Mouse (Mus musculus): Measurements from ENCODE around the gene Gnptg. TPM values are rescaled to one million over a fixed set of nuclear protein-coding genes. Genes with fewer than 3 reads are reported as not detected.

Gnptg gene
- polyA plus RNA-seq, 1 experiment from 2014 or later = 110 TPM

DNA sequence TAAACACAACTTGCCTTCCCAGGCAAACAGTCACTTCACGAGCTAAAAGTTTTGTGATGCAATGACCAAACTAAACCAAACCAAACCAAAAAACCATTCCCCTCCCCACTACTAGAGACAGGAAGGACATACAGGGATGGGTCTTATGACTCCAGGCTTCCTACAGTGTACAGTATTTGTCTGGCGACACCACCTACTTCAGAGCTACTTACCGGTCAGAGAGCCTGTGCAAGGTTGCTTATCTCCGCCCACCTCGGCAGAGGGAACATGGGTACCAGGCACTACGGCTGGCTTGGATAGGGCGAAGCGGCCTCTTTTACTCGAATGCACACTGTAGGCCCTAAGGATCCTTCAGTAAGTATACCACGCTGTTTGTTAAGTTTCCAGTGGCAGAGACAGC lies 32.4 kb upstream of the Gnptg start:
- H3K9ac ChIP-seq (replicated peaks; ENCODE audit: low read depth, low read length) = peak overlapping the region; percentile 87
- H3K4me1 ChIP-seq (ENCODE audit: control insufficient read depth, insufficient read depth, low read length) = peaks cover 21% of the 10 kb centered on the region
- no peaks in the 10 kb centered on the region for H3K27me3 ChIP-seq (ENCODE audit: control insufficient read depth, insufficient read depth, low read length)
- peaks cover 15% of the 10 kb centered on the region for H3K36me3 ChIP-seq (ENCODE audit: control insufficient read depth, insufficient read depth, low read length)
- H3K4me3 ChIP-seq (ENCODE audit: low read depth, low read length) = peak overlapping the region; percentile 76
- ATAC-seq (ENCODE audit: low read depth) = no peak
- no peaks in the 10 kb centered on the region for H3K9me3 ChIP-seq (ENCODE audit: control insufficient read depth, low read length)
- WGBS = under 1% methylated on average over 10 of the region's 10 CpGs
- H3K27ac ChIP-seq (ENCODE audit: low read depth, low read length) = peak overlapping the region; percentile 99; the same call in 1 of the 2 replicates
- H3K4me2 ChIP-seq (ENCODE audit: low read depth, low read length) = peak overlapping the region; percentile 96

DNA sequence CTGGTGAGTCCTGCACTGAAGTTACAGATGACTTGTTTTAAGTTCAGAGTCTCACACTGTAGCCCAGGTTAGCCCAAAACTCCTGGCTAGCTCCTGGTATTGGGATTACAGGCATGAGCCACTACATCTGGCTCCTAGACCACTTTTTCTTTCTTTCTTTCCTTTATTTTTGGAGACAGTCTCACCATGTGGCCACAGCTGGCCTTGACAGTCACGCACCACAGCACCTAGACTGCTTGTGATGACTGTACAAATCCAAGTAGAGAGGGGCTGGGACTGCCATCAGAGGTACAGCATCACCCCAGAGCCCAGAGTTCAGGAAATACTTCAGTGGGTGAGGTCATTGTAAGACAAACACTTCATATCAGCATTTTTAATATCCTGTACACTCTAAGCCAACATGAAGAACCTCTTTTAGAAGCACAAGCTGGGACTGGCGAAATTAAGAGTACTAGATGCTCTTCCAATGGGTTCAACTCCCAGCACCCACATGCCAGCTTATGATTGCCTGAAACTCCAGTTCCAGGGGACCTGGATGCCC lies 30.9 kb upstream of the Gnptg start:
- peaks cover 21% of the 10 kb centered on the region for H3K4me1 ChIP-seq (ENCODE audit: control insufficient read depth, insufficient read depth, low read length)
- no peak overlapping the region for H3K4me3 ChIP-seq (ENCODE audit: low read depth, low read length)
- 82% methylated on average over 2 of the region's 2 CpGs for WGBS
- H3K27ac ChIP-seq (ENCODE audit: low read depth, low read length) = no peak overlapping the region
- no peaks in the 10 kb centered on the region for H3K9me3 ChIP-seq (ENCODE audit: control insufficient read depth, low read length)
- no peak for ATAC-seq (ENCODE audit: low read depth)
- H3K4me2 ChIP-seq (ENCODE audit: low read depth, low read length) = peak overlapping the region; percentile 96; the same call in 1 of the 2 replicates
- peaks cover 29% of the 10 kb centered on the region for H3K36me3 ChIP-seq (ENCODE audit: control insufficient read depth, insufficient read depth, low read length)
- no peak overlapping the region for H3K9ac ChIP-seq (replicated peaks; ENCODE audit: low read depth, low read length)
- no peaks in the 10 kb centered on the region for H3K27me3 ChIP-seq (ENCODE audit: control insufficient read depth, insufficient read depth, low read length)

- 79% methylated on average over 3 of the region's 3 CpGs for WGBS
Observed at GRCm38 (mm10) chr17:25264453-25264852, 24.5 kb upstream of the Gnptg start.

DNA sequence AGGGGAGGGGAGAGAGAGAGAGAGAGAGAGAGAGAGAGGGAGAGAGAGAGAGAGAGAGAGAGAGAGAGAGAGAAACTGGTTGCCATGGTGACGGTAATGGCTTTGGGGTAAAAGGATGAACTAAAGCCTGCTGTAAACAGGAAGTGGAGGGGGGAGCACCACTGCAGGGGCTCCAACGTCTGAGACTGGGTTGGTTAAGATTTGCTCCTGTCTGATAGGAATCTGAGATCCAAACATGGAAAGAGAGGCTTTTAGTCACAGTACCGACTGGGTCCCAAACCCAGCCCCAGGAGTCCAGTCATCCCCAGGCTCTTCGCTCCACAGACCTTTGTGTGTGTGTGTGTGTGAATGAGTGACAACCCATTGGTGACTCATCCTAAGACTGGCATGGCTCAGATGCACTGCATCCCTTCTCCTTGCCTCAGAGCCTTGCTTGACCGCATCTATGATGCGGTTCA lies 17.9 kb upstream of the Gnptg start:
- no peaks in the 10 kb centered on the region for H3K9me3 ChIP-seq (ENCODE audit: control insufficient read depth, low read length)
- 50% methylated on average over 6 of the region's 6 CpGs for WGBS
- H3K9ac ChIP-seq (replicated peaks; ENCODE audit: low read depth, low read length) = no peak overlapping the region
- no peak overlapping the region for H3K27ac ChIP-seq (ENCODE audit: low read depth, low read length)
- H3K4me3 ChIP-seq (ENCODE audit: low read depth, low read length) = no peak overlapping the region
- ATAC-seq (ENCODE audit: low read depth) = no peak
- peaks cover 8% of the 10 kb centered on the region for H3K27me3 ChIP-seq (ENCODE audit: control insufficient read depth, insufficient read depth, low read length)
- H3K36me3 ChIP-seq (ENCODE audit: control insufficient read depth, insufficient read depth, low read length) = peaks cover 13% of the 10 kb centered on the region
- H3K4me1 ChIP-seq (ENCODE audit: control insufficient read depth, insufficient read depth, low read length) = peaks cover 22% of the 10 kb centered on the region
- no peak overlapping the region for H3K4me2 ChIP-seq (ENCODE audit: low read depth, low read length)

More at GRCm38 (mm10) chr17:25264453-25264852, 24.5 kb upstream of the Gnptg start:
- ATAC-seq (ENCODE audit: low read depth) = no peak
- H3K27ac ChIP-seq (ENCODE audit: low read depth, low read length) = no peak overlapping the region
- no peak overlapping the region for H3K9ac ChIP-seq (replicated peaks; ENCODE audit: low read depth, low read length)
- H3K9me3 ChIP-seq (ENCODE audit: control insufficient read depth, low read length) = no peaks in the 10 kb centered on the region
- no peak overlapping the region for H3K4me3 ChIP-seq (ENCODE audit: low read depth, low read length)
- no peaks in the 10 kb centered on the region for H3K4me1 ChIP-seq (ENCODE audit: control insufficient read depth, insufficient read depth, low read length)
- H3K4me2 ChIP-seq (ENCODE audit: low read depth, low read length) = no peak overlapping the region
- H3K27me3 ChIP-seq (ENCODE audit: control insufficient read depth, insufficient read depth, low read length) = no peaks in the 10 kb centered on the region
- peaks cover 67% of the 10 kb centered on the region for H3K36me3 ChIP-seq (ENCODE audit: control insufficient read depth, insufficient read depth, low read length)

- H3K9ac ChIP-seq (replicated peaks; ENCODE audit: low read depth, low read length) = peak within 1 kb of the TSS; percentile 32; the same call in 1 of the 2 replicates
- H3K36me3 ChIP-seq (ENCODE audit: control insufficient read depth, insufficient read depth, low read length) = 0 out of 2 replicates have a peak, but pooled peaks cover 7% of the 10 kb centered on the region
- 5% methylated on average over 35 of the region's 35 CpGs for WGBS
- H3K4me3 ChIP-seq (ENCODE audit: low read depth, low read length) = peak within 1 kb of the TSS; percentile 17
- peak within 1 kb of the TSS; percentile 48 for H3K4me2 ChIP-seq (ENCODE audit: low read depth, low read length)
- peaks cover 24% of the 10 kb centered on the region for H3K4me1 ChIP-seq (ENCODE audit: control insufficient read depth, insufficient read depth, low read length)
- no peaks in the 10 kb centered on the region for H3K9me3 ChIP-seq (ENCODE audit: control insufficient read depth, low read length)
- ATAC-seq (ENCODE audit: low read depth) = no peak
- H3K27ac ChIP-seq (ENCODE audit: low read depth, low read length) = no peak within 1 kb of the TSS
- peaks cover 8% of the 10 kb centered on the region for H3K27me3 ChIP-seq (ENCODE audit: control insufficient read depth, insufficient read depth, low read length)
Observed at GRCm38 (mm10) chr17:25256140-25256754, 16.3 kb upstream of the Gnptg start, which contains the start of gene Baiap3. Gene Baiap3 (minus strand): TSS chr17:25256364.

- H3K4me2 ChIP-seq (ENCODE audit: low read depth, low read length) = no peak overlapping the region
- H3K27ac ChIP-seq (ENCODE audit: low read depth, low read length) = no peak overlapping the region
- no peak for ATAC-seq (ENCODE audit: low read depth)
- H3K4me3 ChIP-seq (ENCODE audit: low read depth, low read length) = no peak overlapping the region
- no peaks in the 10 kb centered on the region for H3K9me3 ChIP-seq (ENCODE audit: control insufficient read depth, low read length)
- WGBS = 52% methylated on average over 2 of the region's 2 CpGs
- H3K9ac ChIP-seq (replicated peaks; ENCODE audit: low read depth, low read length) = no peak overlapping the region
- H3K4me1 ChIP-seq (ENCODE audit: control insufficient read depth, insufficient read depth, low read length) = peaks cover 24% of the 10 kb centered on the region
- H3K36me3 ChIP-seq (ENCODE audit: control insufficient read depth, insufficient read depth, low read length) = 0 out of 2 replicates have a peak, but pooled peaks cover 6% of the 10 kb centered on the region
- H3K27me3 ChIP-seq (ENCODE audit: control insufficient read depth, insufficient read depth, low read length) = peaks cover 8% of the 10 kb centered on the region
Observed at GRCm38 (mm10) chr17:25255110-25255509, 15.2 kb upstream of the Gnptg start.

GRCm38 (mm10) chr17:25253760-25254159 lies 13.8 kb upstream of the Gnptg start:
- H3K9ac ChIP-seq (replicated peaks; ENCODE audit: low read depth, low read length) = peak overlapping the region; percentile 25; the same call in 1 of the 2 replicates
- H3K4me2 ChIP-seq (ENCODE audit: low read depth, low read length) = peak overlapping the region; percentile 23
- peaks cover 8% of the 10 kb centered on the region for H3K27me3 ChIP-seq (ENCODE audit: control insufficient read depth, insufficient read depth, low read length)
- no peaks in the 10 kb centered on the region for H3K9me3 ChIP-seq (ENCODE audit: control insufficient read depth, low read length)
- 16% methylated on average over 10 of the region's 10 CpGs for WGBS
- H3K27ac ChIP-seq (ENCODE audit: low read depth, low read length) = 0 out of 2 replicates have a peak overlapping the region, but pooled peaks have one; percentile 12
- H3K4me1 ChIP-seq (ENCODE audit: control insufficient read depth, insufficient read depth, low read length) = peaks cover 24% of the 10 kb centered on the region
- no peak overlapping the region for H3K4me3 ChIP-seq (ENCODE audit: low read depth, low read length)
- 0 out of 2 replicates have a peak, but pooled peaks have one; percentile 23 for ATAC-seq (ENCODE audit: low read depth)
- H3K36me3 ChIP-seq (ENCODE audit: control insufficient read depth, insufficient read depth, low read length) = no peaks in the 10 kb centered on the region

DNA sequence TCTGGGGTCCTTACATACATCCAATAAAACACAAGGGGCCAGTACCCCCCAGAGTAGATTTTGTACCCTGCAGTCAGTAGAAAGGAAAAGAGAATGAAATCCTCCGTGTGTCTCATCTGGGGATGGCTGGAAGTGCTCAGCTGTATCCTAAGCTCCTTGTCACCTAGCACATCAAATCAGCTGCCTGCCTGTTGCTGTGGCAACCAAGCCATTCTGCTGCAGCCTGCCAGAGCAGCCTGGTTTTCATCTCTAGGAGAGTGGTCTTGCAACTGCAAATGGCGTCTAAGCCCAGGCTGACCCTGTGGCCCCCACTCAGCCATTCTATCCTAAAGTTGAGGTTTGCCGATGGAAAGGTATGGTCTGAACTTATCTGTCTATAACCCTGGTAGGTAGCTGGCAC lies 12.7 kb upstream of the Gnptg start:
- Histone ChIP-seq H3K4me3 (ENCODE audit: low read depth, low read length) (no peak overlapping the region), H3K4me2 (ENCODE audit: low read depth, low read length) (no peak overlapping the region), H3K36me3 (ENCODE audit: control insufficient read depth, insufficient read depth, low read length) (no peaks in the 10 kb centered on the region), H3K9me3 (ENCODE audit: control insufficient read depth, low read length) (no peaks in the 10 kb centered on the region), H3K4me1 (ENCODE audit: control insufficient read depth, insufficient read depth, low read length) (peaks cover 24% of the 10 kb centered on the region), H3K9ac (replicated peaks; ENCODE audit: low read depth, low read length) (no peak overlapping the region), H3K27ac (ENCODE audit: low read depth, low read length) (peak overlapping the region; percentile 23; the same call in 1 of the 2 replicates), H3K27me3 (ENCODE audit: control insufficient read depth, insufficient read depth, low read length) (peaks cover 8% of the 10 kb centered on the region)
- peak; percentile 59; the same call in 1 of the 2 replicates for ATAC-seq (ENCODE audit: low read depth)
- 27% methylated on average over 3 of the region's 3 CpGs for WGBS

GRCm38 (mm10) chr17:25250181-25250835 lies 10.4 kb upstream of the Gnptg start:
- no peak overlapping the region; the same call in 1 of the 2 replicates for H3K27ac ChIP-seq (ENCODE audit: low read depth, low read length)
- ATAC-seq (ENCODE audit: low read depth) = no peak
- no peaks in the 10 kb centered on the region for H3K9me3 ChIP-seq (ENCODE audit: control insufficient read depth, low read length)
- whole genome bisulfite sequencing = 77% methylated on average over 8 of the region's 8 CpGs
- H3K9ac ChIP-seq (replicated peaks; ENCODE audit: low read depth, low read length) = no peak overlapping the region
- H3K4me2 ChIP-seq (ENCODE audit: low read depth, low read length) = no peak overlapping the region
- no peaks in the 10 kb centered on the region for H3K27me3 ChIP-seq (ENCODE audit: control insufficient read depth, insufficient read depth, low read length)
- H3K4me3 ChIP-seq (ENCODE audit: low read depth, low read length) = no peak overlapping the region
- H3K4me1 ChIP-seq (ENCODE audit: control insufficient read depth, insufficient read depth, low read length) = peaks cover 16% of the 10 kb centered on the region
- no peaks in the 10 kb centered on the region for H3K36me3 ChIP-seq (ENCODE audit: control insufficient read depth, insufficient read depth, low read length)

Measured in neural tube, embryonic 14.5 days (tissue).